Mouse (Mus musculus) B cell, adult 67 days (primary cell): ENCODE results near the gene Tcaf1. TPM values are rescaled to one million over a fixed set of nuclear protein-coding genes. Genes with fewer than 3 reads are reported as not detected.

Experiments
- total RNA-seq, 2 experiments: library from RNA; stranded (reverse); gene quantifications; 4 replicates each; pipeline ENCODE4 v1.2.4; 2023

Tcaf1 gene
- not detected for total RNA-seq

DNA sequence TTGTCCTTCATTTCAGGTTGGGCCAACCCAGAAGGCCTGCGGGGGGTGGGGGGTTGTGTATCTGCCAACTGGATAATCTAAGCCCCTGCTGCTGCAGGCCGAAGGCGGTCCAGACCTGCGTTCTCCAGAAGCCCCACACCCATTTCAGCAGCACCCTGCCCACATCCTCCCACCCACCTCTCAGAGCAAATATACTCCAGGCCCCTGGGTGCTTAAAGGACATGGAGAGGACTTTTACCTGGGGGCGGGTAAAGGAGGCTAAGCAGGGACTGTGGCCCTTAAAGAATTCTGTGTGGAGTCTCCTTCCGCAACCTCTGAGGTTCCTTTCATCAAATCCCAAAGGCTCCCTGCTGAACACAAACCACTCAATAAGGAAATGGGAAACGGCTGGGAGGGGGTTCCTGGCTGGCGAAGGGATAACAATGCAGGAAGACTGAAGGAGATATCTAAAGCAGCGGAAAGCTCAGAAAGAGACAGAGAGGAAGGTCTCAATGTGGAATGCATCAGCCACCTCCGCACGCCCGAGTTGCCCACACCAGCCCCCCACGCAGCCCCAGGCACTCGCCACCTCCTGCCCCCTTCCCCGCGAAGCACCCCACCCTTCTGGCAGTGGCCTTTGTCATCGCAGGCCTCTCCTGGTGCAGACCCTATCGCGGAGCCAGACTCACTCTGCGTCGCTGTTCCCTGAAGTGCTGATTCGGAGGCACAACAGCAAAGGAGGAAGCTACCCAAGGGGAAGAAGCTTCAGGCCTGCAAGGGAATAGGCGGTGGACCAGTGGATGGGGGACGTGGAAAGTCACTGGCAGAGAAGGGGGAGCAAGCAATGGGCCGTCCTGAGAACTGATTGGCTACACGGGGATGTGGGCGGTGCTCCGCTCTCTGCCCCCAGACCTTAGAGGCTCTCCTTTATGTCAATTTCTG, at the start of gene Tcaf1:
Gene Tcaf1, minus strand, starts transcription at position 798 of the 921 bp plus-strand sequence.

DNA sequence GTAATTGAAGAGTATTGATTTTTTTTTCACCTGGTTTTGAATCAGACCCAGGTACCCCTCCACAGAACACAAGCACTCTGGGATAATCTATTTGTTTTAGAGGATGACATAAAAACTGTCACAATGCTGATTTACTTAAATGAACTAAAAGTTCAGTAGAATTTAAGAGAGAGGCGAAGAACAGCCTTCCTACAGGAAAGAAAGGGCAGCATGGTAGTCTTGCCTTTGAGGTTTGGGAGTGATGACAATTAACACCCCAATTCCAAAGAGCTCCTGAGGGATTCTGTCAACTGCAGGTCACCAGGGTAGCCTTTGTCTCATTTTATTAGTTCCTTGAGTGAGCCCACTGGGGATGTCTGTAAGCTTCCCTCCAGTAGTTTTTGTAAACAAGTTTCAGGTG, 46.2 kb upstream of the Tcaf1 start, which contains the start of gene Olfr38:
Gene Olfr38, plus strand, starts transcription at position 301 of the 400 bp plus-strand sequence.

DNA sequence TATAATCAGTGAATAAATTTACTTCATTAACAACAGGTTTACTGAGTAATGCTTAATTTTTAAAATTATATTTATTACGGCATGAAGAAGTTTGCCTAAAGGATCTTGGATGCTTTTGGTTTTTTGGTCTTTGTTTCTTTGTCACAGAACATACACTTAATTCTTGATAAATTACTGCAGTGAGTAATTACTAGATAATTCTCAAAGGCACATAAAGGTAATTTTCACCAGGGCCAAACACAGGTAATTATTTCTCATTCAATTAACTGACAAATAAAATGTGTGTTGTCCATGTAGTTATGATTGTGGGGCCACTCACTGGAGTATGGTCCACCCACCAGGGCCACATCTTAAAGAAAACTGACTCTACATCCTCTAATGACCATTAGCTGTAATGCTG, 29.2 kb upstream of the Tcaf1 start, which contains the start of gene Olfr453:
Gene Olfr453, plus strand, starts transcription at position 301 of the 400 bp plus-strand sequence.

DNA sequence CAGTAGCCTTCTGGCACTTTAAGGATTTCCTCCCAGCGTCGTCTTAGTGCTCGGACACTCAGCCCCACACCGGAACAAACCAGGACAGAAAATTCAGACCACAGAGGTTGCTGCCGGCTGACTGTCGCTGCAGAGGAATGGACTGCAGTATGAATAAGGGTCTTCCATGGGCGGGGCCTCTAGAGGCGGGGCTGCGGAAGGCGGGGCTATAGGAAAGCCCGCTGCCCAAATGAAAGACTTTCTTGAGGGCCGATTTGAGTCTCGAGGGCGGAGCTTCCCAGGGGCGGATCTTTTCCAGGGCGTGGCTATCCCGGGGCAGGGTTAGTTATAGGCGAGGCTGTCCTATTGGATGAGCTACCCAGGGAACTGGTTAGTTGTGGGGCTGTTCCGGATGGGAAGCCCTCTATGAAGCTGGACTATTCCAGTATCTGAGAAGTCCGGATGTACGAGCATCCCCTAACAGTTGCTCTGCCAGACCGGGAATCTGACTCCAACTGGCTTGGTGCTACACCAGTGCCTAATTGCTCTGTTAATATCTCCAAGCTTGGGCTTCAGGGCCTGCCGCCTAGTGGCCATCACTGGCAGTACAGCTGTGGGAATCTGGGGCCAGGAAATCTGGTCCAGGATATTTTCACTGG, 64.9 kb downstream of the Tcaf1 start, which contains the start of gene Tcaf2:
Gene Tcaf2, minus strand, starts transcription at position 343 of the 638 bp plus-strand sequence.

Other genes starting within 250 kb of the Tcaf1 start
- not detected for gene Olfr458, start 244.9 kb downstream of the Tcaf1 start, total RNA-seq
- gene Olfr457, start 233.8 kb downstream of the Tcaf1 start, total RNA-seq: not detected
- not detected for gene Olfr456, start 222.9 kb downstream of the Tcaf1 start, total RNA-seq
- not detected for gene Olfr455, start 162.5 kb downstream of the Tcaf1 start, total RNA-seq
- not detected for gene Tcaf3, start 112.4 kb downstream of the Tcaf1 start, total RNA-seq
- gene Tcaf2, start 64.8 kb downstream of the Tcaf1 start, total RNA-seq: not detected
- gene Olfr453, start 29.3 kb upstream of the Tcaf1 start, total RNA-seq: not detected
- not detected for gene Olfr38, start 46.3 kb upstream of the Tcaf1 start, total RNA-seq
- not detected for gene Olfr452, start 75.0 kb upstream of the Tcaf1 start, total RNA-seq
- gene Olfr450, start 101.9 kb upstream of the Tcaf1 start, total RNA-seq: not detected
- not detected for gene Olfr449, start 124.3 kb upstream of the Tcaf1 start, total RNA-seq
- gene Olfr448, start 180.4 kb upstream of the Tcaf1 start, total RNA-seq: not detected
- gene Olfr447, start 198.8 kb upstream of the Tcaf1 start, total RNA-seq: not detected
- not detected for gene Olfr446, start 211.3 kb upstream of the Tcaf1 start, total RNA-seq
- not detected for gene Olfr444, start 239.0 kb upstream of the Tcaf1 start, total RNA-seq